Mouse (Mus musculus): Measurements from ENCODE around the gene Zmynd15. TPM values are rescaled to one million over a fixed set of nuclear protein-coding genes. Genes with fewer than 3 reads are reported as not detected.

The Zmynd15 gene
- total and polyA plus RNA-seq, 2 experiments from 2014 or later, result 0.96 to 1.2 TPM

- WGBS, result 82% methylated on average over 6 of the region's 6 CpGs
Observed at GRCm38 (mm10) chr11:70444667-70445066, 14.6 kb upstream of the Zmynd15 start.

GRCm38 (mm10) chr11:70446756-70447155 is 12.5 kb upstream of the Zmynd15 start:
- no peaks in the 10 kb centered on the region for H3K4me1 ChIP-seq (ENCODE audit: insufficient read depth, low read length)
- no peak for TF ChIP-seq CTCF (IDR thresholded peaks at IDR 0.05; ENCODE audit: low read depth)
- no peak for ATAC-seq
- no peaks in the 10 kb centered on the region for H3K9me3 ChIP-seq (ENCODE audit: low read length)
- no peak overlapping the region for H3K4me2 ChIP-seq (ENCODE audit: low read depth, low read length)
- 51% methylated on average over 3 of the region's 3 CpGs for WGBS
- no peak overlapping the region for H3K4me3 ChIP-seq (ENCODE audit: low read length)
- DNase-seq (ENCODE audit: low spot score), result no peak
- no peak overlapping the region for H3K27ac ChIP-seq
- no peaks in the 10 kb centered on the region for H3K27me3 ChIP-seq (ENCODE audit: insufficient read depth, low read length)
- no peak overlapping the region for H3K9ac ChIP-seq (replicated peaks; ENCODE audit: low read length)
- H3K36me3 ChIP-seq (ENCODE audit: insufficient read depth, low read length), result no peaks in the 10 kb centered on the region

More at GRCm38 (mm10) chr11:70444667-70445066, 14.6 kb upstream of the Zmynd15 start:
- H3K9me3 ChIP-seq (ENCODE audit: low read length), result no peaks in the 10 kb centered on the region
- no peak for TF ChIP-seq CTCF (IDR thresholded peaks at IDR 0.05; ENCODE audit: low read depth)
- H3K4me3 ChIP-seq (ENCODE audit: low read length), result no peak overlapping the region
- no peaks in the 10 kb centered on the region for H3K4me1 ChIP-seq (ENCODE audit: insufficient read depth, low read length)
- H3K27ac ChIP-seq, result no peak overlapping the region
- no peak overlapping the region for H3K9ac ChIP-seq (replicated peaks; ENCODE audit: low read length)
- no peaks in the 10 kb centered on the region for H3K27me3 ChIP-seq (ENCODE audit: insufficient read depth, low read length)
- no peak for ATAC-seq
- no peak for DNase-seq (ENCODE audit: low spot score)
- no peak overlapping the region for H3K4me2 ChIP-seq (ENCODE audit: low read depth, low read length)
- H3K36me3 ChIP-seq (ENCODE audit: insufficient read depth, low read length), result peaks cover 11% of the 10 kb centered on the region

- H3K27ac ChIP-seq, result no peak overlapping the region
- peaks cover under 1% of the 10 kb centered on the region; the same call in 1 of the 2 replicates for H3K4me1 ChIP-seq (ENCODE audit: insufficient read depth, low read length)
- no peak for ATAC-seq
- TF ChIP-seq CTCF (IDR thresholded peaks at IDR 0.05; ENCODE audit: low read depth), result no peak
- no peaks in the 10 kb centered on the region for H3K27me3 ChIP-seq (ENCODE audit: insufficient read depth, low read length)
- no peak overlapping the region for H3K9ac ChIP-seq (replicated peaks; ENCODE audit: low read length)
- 78% methylated on average over 1 of the region's 1 CpGs for WGBS
- no peak overlapping the region for H3K4me3 ChIP-seq (ENCODE audit: low read length)
- H3K4me2 ChIP-seq (ENCODE audit: low read depth, low read length), result no peak overlapping the region
- no peaks in the 10 kb centered on the region for H3K36me3 ChIP-seq (ENCODE audit: insufficient read depth, low read length)
- DNase-seq (ENCODE audit: low spot score), result no peak
- no peaks in the 10 kb centered on the region for H3K9me3 ChIP-seq (ENCODE audit: low read length)
Observed at GRCm38 (mm10) chr11:70447373-70447772, 11.9 kb upstream of the Zmynd15 start.

- 85% methylated on average over 2 of the region's 2 CpGs for WGBS
- DNase-seq (ENCODE audit: low spot score) (no peak), ATAC-seq (no peak)
- Histone ChIP-seq H3K4me3 (ENCODE audit: low read length) (no peak overlapping the region), H3K4me2 (ENCODE audit: low read depth, low read length) (no peak overlapping the region), H3K27me3 (ENCODE audit: insufficient read depth, low read length) (no peaks in the 10 kb centered on the region), H3K9me3 (ENCODE audit: low read length) (no peaks in the 10 kb centered on the region), H3K9ac (replicated peaks; ENCODE audit: low read length) (no peak overlapping the region), H3K27ac (no peak overlapping the region), H3K4me1 (ENCODE audit: insufficient read depth, low read length) (peaks cover 4% of the 10 kb centered on the region; the same call in 1 of the 2 replicates), H3K36me3 (ENCODE audit: insufficient read depth, low read length) (no peaks in the 10 kb centered on the region)
- TF ChIP-seq CTCF (IDR thresholded peaks at IDR 0.05; ENCODE audit: low read depth), result no peak
Observed at GRCm38 (mm10) chr11:70450926-70451325, 8.3 kb upstream of the Zmynd15 start.

GRCm38 (mm10) chr11:70451797-70452498 is 7.3 kb upstream of the Zmynd15 start, which contains the start of gene Med11:
Gene Med11 (plus strand): TSS chr11:70451919.
- WGBS, result under 1% methylated on average over 46 of the region's 46 CpGs
- Histone ChIP-seq H3K4me3 (ENCODE audit: low read length) (peak within 1 kb of the TSS; percentile 58), H3K9me3 (ENCODE audit: low read length) (no peaks in the 10 kb centered on the region), H3K4me2 (ENCODE audit: low read depth, low read length) (peak within 1 kb of the TSS; percentile 70), H3K36me3 (ENCODE audit: insufficient read depth, low read length) (no peaks in the 10 kb centered on the region), H3K27me3 (ENCODE audit: insufficient read depth, low read length) (no peaks in the 10 kb centered on the region), H3K27ac (peak within 1 kb of the TSS; percentile 89), H3K9ac (replicated peaks; ENCODE audit: low read length) (peak within 1 kb of the TSS; percentile 53), H3K4me1 (ENCODE audit: insufficient read depth, low read length) (peaks cover 4% of the 10 kb centered on the region; the same call in 1 of the 2 replicates)
- TF ChIP-seq CTCF (IDR thresholded peaks at IDR 0.05; ENCODE audit: low read depth), result peak; percentile 93
- peak; percentile 99 for ATAC-seq
- DNase-seq (ENCODE audit: low spot score), result peak; percentile 96

GRCm38 (mm10) chr11:70453261-70454044 is 5.8 kb upstream of the Zmynd15 start:
- Histone ChIP-seq H3K4me3 (ENCODE audit: low read length) (no peak overlapping the region), H3K27me3 (ENCODE audit: insufficient read depth, low read length) (no peaks in the 10 kb centered on the region), H3K9ac (replicated peaks; ENCODE audit: low read length) (no peak overlapping the region), H3K4me1 (ENCODE audit: insufficient read depth, low read length) (peaks cover 4% of the 10 kb centered on the region; the same call in 1 of the 2 replicates), H3K9me3 (ENCODE audit: low read length) (no peaks in the 10 kb centered on the region), H3K36me3 (ENCODE audit: insufficient read depth, low read length) (no peaks in the 10 kb centered on the region), H3K27ac (no peak overlapping the region), H3K4me2 (ENCODE audit: low read depth, low read length) (peak overlapping the region; percentile 70)
- DNase-seq (ENCODE audit: low spot score) (no peak), ATAC-seq (no peak)
- 91% methylated on average over 9 of the region's 9 CpGs for WGBS
- no peak for TF ChIP-seq CTCF (IDR thresholded peaks at IDR 0.05; ENCODE audit: low read depth)
